Mouse (Mus musculus) liver, embryonic 15.5 days (tissue): ENCODE data around the gene Creld2. TPM values are rescaled to one million over a fixed set of nuclear protein-coding genes. Genes with fewer than 3 reads are reported as not detected.
"Not testable (repeated sequence)": the region's sequence is repeated elsewhere in the genome, so short reads cannot be mapped to it uniquely, and the experiment has no call there.

Source experiments
- ATAC-seq: fragments of 200-750 bp; cut with Nextera tagmentation; 2 replicates; pipeline ENCODE4 v1.8.0; 2017; ENCODE audit warnings: moderate number of reproducible peaks, mild to moderate bottlenecking, moderate library complexity; ENCODE audit not compliant: insufficient read depth
- H3K27ac ChIP-seq: fragments of 300-500 bp; sonication (generic); replicated peaks from 2 replicates; pipeline ENCODE4 v1.5.1; 2015; ENCODE audit warnings: mild to moderate bottlenecking, inconsistent platforms
- H3K27me3 ChIP-seq: fragments of 300-500 bp; sonication (generic); 2 replicates; pipeline ENCODE4 v1.6.1; 2015; ENCODE audit warnings: mild to moderate bottlenecking, inconsistent platforms
- H3K36me3 ChIP-seq: fragments of 300-500 bp; sonication (generic); replicated peaks from 2 replicates; pipeline ENCODE4 v1.6.1; 2015; ENCODE audit warnings: moderate library complexity, mild to moderate bottlenecking, inconsistent platforms
- H3K4me1 ChIP-seq: fragments of 300-500 bp; sonication (generic); replicated peaks from 2 replicates; pipeline ENCODE4 v1.6.1; 2015; ENCODE audit warnings: inconsistent platforms
- H3K4me2 ChIP-seq: fragments of 300-500 bp; sonication (generic); 2 replicates; pipeline ENCODE4 v1.6.1; 2015; ENCODE audit warnings: moderate library complexity, mild to moderate bottlenecking, inconsistent platforms
- H3K4me3 ChIP-seq: fragments of 300-500 bp; sonication (generic); replicated peaks from 2 replicates; pipeline ENCODE4 v1.5.1; 2015; ENCODE audit warnings: mild to moderate bottlenecking, inconsistent platforms
- H3K9ac ChIP-seq: fragments of 300-500 bp; sonication (generic); 2 replicates; pipeline ENCODE4 v1.6.1; 2015; ENCODE audit warnings: moderate library complexity, mild to moderate bottlenecking, inconsistent platforms
- H3K9me3 ChIP-seq: fragments of 300-500 bp; sonication (generic); replicated peaks from 2 replicates; pipeline ENCODE4 v1.6.1; 2016; ENCODE audit warnings: inconsistent platforms
- WGBS: fragments of 180-500 bp; shearing (Covaris S2); methylation state at CpG from one replicate; pipeline ENCODE4 v1.1.7; 2015; ENCODE audit warnings: mixed read lengths; ENCODE audit not compliant: insufficient replicate concordance; 5-methylcytosine and 5-hydroxymethylcytosine counted together
- polyA plus RNA-seq: library from polyadenylated mRNA; unstranded; fragments of >200 nt; fragmentation: Nextera tagmentation; extraction: Ambion mirVana; gene quantifications from 2 replicates; pipeline ENCODE4 v1.2.1, GENCODE M21; 2015

Gene Creld2
- polyA plus RNA-seq, 1 experiment from 2014 or later, result 39.6 TPM

GRCm38 (mm10) chr15:88813873-88814272 is 5.6 kb upstream of the Creld2 start:
- H3K27ac ChIP-seq, ATAC-seq, H3K4me3 ChIP-seq, H3K9me3 ChIP-seq, H3K4me2 ChIP-seq, H3K9ac ChIP-seq, H3K4me1 ChIP-seq, H3K27me3 ChIP-seq: not testable (repeated sequence)
- H3K36me3 ChIP-seq, result peaks cover 27% of the 10 kb centered on the region
- WGBS, result 81% methylated on average over 2 of the region's 2 CpGs

- Histone ChIP-seq H3K9me3 (no peaks in the 10 kb centered on the region), H3K4me2 (no peak overlapping the region), H3K27me3 (no peaks in the 10 kb centered on the region), H3K9ac (no peak overlapping the region), H3K27ac (no peak overlapping the region), H3K4me3 (no peak overlapping the region), H3K36me3 (peaks cover 27% of the 10 kb centered on the region), H3K4me1 (peaks cover 10% of the 10 kb centered on the region)
- no peak for ATAC-seq
- WGBS, result 91% methylated on average over 11 of the region's 11 CpGs
These were observed 4.9 kb upstream of the Creld2 start for GRCm38 (mm10) chr15:88814411-88815047.

GRCm38 (mm10) chr15:88815196-88815700 is 4.2 kb upstream of the Creld2 start:
- peaks cover 27% of the 10 kb centered on the region for H3K36me3 ChIP-seq
- H3K4me3 ChIP-seq, result no peak overlapping the region
- peaks cover 14% of the 10 kb centered on the region for H3K4me1 ChIP-seq
- no peak overlapping the region for H3K27ac ChIP-seq
- ATAC-seq, result no peak
- H3K4me2 ChIP-seq, result no peak overlapping the region
- no peaks in the 10 kb centered on the region for H3K27me3 ChIP-seq
- 36% methylated on average over 6 of the region's 6 CpGs for WGBS
- no peaks in the 10 kb centered on the region for H3K9me3 ChIP-seq
- no peak overlapping the region for H3K9ac ChIP-seq

- WGBS, result 1% methylated on average over 23 of the region's 23 CpGs
- no peak for ATAC-seq
- Histone ChIP-seq H3K9me3 (no peaks in the 10 kb centered on the region), H3K36me3 (peaks cover 40% of the 10 kb centered on the region), H3K27ac (no peak overlapping the region), H3K9ac (peak overlapping the region; percentile 89), H3K4me1 (peaks cover 28% of the 10 kb centered on the region), H3K4me3 (peak overlapping the region; percentile 81), H3K4me2 (peak overlapping the region; percentile 96), H3K27me3 (no peaks in the 10 kb centered on the region)
These were observed 459 bp downstream of the Creld2 start for GRCm38 (mm10) chr15:88819906-88820303.

GRCm38 (mm10) chr15:88821403-88821802 is 2.0 kb downstream of the Creld2 start:
- H3K9me3 ChIP-seq, result no peaks in the 10 kb centered on the region
- H3K4me2 ChIP-seq, result no peak overlapping the region
- H3K27me3 ChIP-seq, result no peaks in the 10 kb centered on the region
- no peak overlapping the region for H3K4me3 ChIP-seq
- H3K9ac ChIP-seq, result no peak overlapping the region
- H3K4me1 ChIP-seq, result peaks cover 26% of the 10 kb centered on the region
- 75% methylated on average over 7 of the region's 7 CpGs for WGBS
- no peak for ATAC-seq
- no peak overlapping the region for H3K27ac ChIP-seq
- H3K36me3 ChIP-seq, result peaks cover 41% of the 10 kb centered on the region

GRCm38 (mm10) chr15:88822513-88822912 is 3.1 kb downstream of the Creld2 start:
- 79% methylated on average over 7 of the region's 7 CpGs for WGBS
- Histone ChIP-seq H3K4me2 (no peak overlapping the region), H3K27me3 (no peaks in the 10 kb centered on the region), H3K9me3 (no peaks in the 10 kb centered on the region), H3K4me1 (peaks cover 26% of the 10 kb centered on the region), H3K4me3 (no peak overlapping the region), H3K36me3 (peaks cover 41% of the 10 kb centered on the region), H3K27ac (no peak overlapping the region), H3K9ac (no peak overlapping the region)
- ATAC-seq, result no peak

GRCm38 (mm10) chr15:88823376-88823775 is 3.9 kb downstream of the Creld2 start:
- 84% methylated on average over 5 of the region's 5 CpGs for WGBS
- H3K27me3 ChIP-seq, result no peaks in the 10 kb centered on the region
- H3K36me3 ChIP-seq, result peaks cover 41% of the 10 kb centered on the region
- no peak overlapping the region for H3K27ac ChIP-seq
- H3K9me3 ChIP-seq, result no peaks in the 10 kb centered on the region
- H3K4me1 ChIP-seq, result peaks cover 21% of the 10 kb centered on the region
- H3K9ac ChIP-seq, result no peak overlapping the region
- ATAC-seq, result no peak
- H3K4me3 ChIP-seq, result no peak overlapping the region
- H3K4me2 ChIP-seq, result no peak overlapping the region

GRCm38 (mm10) chr15:88827466-88827865 is 8.0 kb downstream of the Creld2 start:
- peaks cover 32% of the 10 kb centered on the region for H3K36me3 ChIP-seq
- H3K4me3 ChIP-seq, result no peak overlapping the region
- H3K9ac ChIP-seq, result no peak overlapping the region
- WGBS, result 77% methylated on average over 6 of the region's 6 CpGs
- H3K27ac ChIP-seq, result no peak overlapping the region
- H3K27me3 ChIP-seq, result no peaks in the 10 kb centered on the region
- ATAC-seq, result no peak
- no peaks in the 10 kb centered on the region for H3K9me3 ChIP-seq
- H3K4me2 ChIP-seq, result no peak overlapping the region
- H3K4me1 ChIP-seq, result peaks cover 10% of the 10 kb centered on the region; the same call in 1 of the 2 replicates

GRCm38 (mm10) chr15:88827991-88828799 is 8.7 kb downstream of the Creld2 start:
- peak; percentile 45; the same call in 1 of the 2 replicates for ATAC-seq
- H3K9me3 ChIP-seq, result no peaks in the 10 kb centered on the region
- no peak overlapping the region for H3K9ac ChIP-seq
- peaks cover 25% of the 10 kb centered on the region for H3K36me3 ChIP-seq
- H3K4me2 ChIP-seq, result no peak overlapping the region
- peaks cover 10% of the 10 kb centered on the region; the same call in 1 of the 2 replicates for H3K4me1 ChIP-seq
- H3K27ac ChIP-seq, result no peak overlapping the region
- WGBS, result 26% methylated on average over 9 of the region's 9 CpGs
- H3K4me3 ChIP-seq, result no peak overlapping the region
- H3K27me3 ChIP-seq, result no peaks in the 10 kb centered on the region

- Histone ChIP-seq H3K4me3 (no peak overlapping the region), H3K4me1 (peaks cover 10% of the 10 kb centered on the region; the same call in 1 of the 2 replicates), H3K9ac (no peak overlapping the region), H3K4me2 (no peak overlapping the region), H3K27me3 (no peaks in the 10 kb centered on the region), H3K36me3 (peaks cover 17% of the 10 kb centered on the region), H3K9me3 (no peaks in the 10 kb centered on the region), H3K27ac (no peak overlapping the region)
- ATAC-seq, result peak; percentile 73
- WGBS, result 45% methylated on average over 17 of the region's 17 CpGs
These were observed 9.6 kb downstream of the Creld2 start for GRCm38 (mm10) chr15:88828800-88829705.
